Mouse (Mus musculus) lung, embryonic 16.5 days (tissue): ENCODE data around the gene Dop1b. TPM values are rescaled to one million over a fixed set of nuclear protein-coding genes. Genes with fewer than 3 reads are reported as not detected.
"Not testable (repeated sequence)": the region's sequence is repeated elsewhere in the genome, so short reads cannot be mapped to it uniquely, and the experiment has no call there.

Experiments used
- ATAC-seq: fragments of 200-750 bp; cut with Nextera tagmentation; 2 replicates; pipeline ENCODE4 v1.8.0; 2017; ENCODE audit warnings: low read depth, mild to moderate bottlenecking, moderate library complexity
- H3K27ac ChIP-seq: fragments of 300-500 bp; sonication (generic); 2 replicates; pipeline ENCODE4 v1.5.1; 2014; ENCODE audit warnings: mild to moderate bottlenecking, control low read depth, low read length
- H3K27me3 ChIP-seq: fragments of 300-500 bp; sonication (generic); 2 replicates; pipeline ENCODE4 v1.6.1; 2014; ENCODE audit warnings: low read depth, low read length, mixed read lengths; ENCODE audit not compliant: control insufficient read depth, insufficient read depth
- H3K36me3 ChIP-seq: fragments of 300-500 bp; sonication (generic); 2 replicates; pipeline ENCODE4 v1.6.1; 2014; ENCODE audit warnings: low read length; ENCODE audit not compliant: control insufficient read depth, insufficient read depth
- H3K4me1 ChIP-seq: fragments of 300-500 bp; sonication (generic); replicated peaks from 2 replicates; pipeline ENCODE4 v1.6.1; 2014; ENCODE audit warnings: low read length, mixed read lengths; ENCODE audit not compliant: control insufficient read depth, insufficient read depth
- H3K4me2 ChIP-seq: fragments of 300-500 bp; sonication (generic); 2 replicates; pipeline ENCODE4 v1.6.1; 2014; ENCODE audit warnings: low read depth, low read length, control low read depth
- H3K4me3 ChIP-seq: fragments of 300-500 bp; sonication (generic); 2 replicates; pipeline ENCODE4 v1.5.1; 2014; ENCODE audit warnings: mild to moderate bottlenecking, low read length, control low read depth
- H3K9ac ChIP-seq: fragments of 300-500 bp; sonication (generic); 2 replicates; pipeline ENCODE4 v1.6.1; 2014; ENCODE audit warnings: low read length, control low read depth
- H3K9me3 ChIP-seq: fragments of 300-500 bp; sonication (generic); 2 replicates; pipeline ENCODE4 v1.6.1; 2016; ENCODE audit warnings: low read length; ENCODE audit not compliant: control insufficient read depth
- WGBS: fragments of 180-500 bp; shearing (Covaris S2); extraction: QIAGEN DNeasy Blood & Tissue Kit; methylation state at CpG from one replicate; pipeline ENCODE4 v1.1.7; 2014; 5-methylcytosine and 5-hydroxymethylcytosine counted together
- polyA plus RNA-seq: library from polyadenylated mRNA; unstranded; fragments of >200 nt; fragmentation: Nextera tagmentation; extraction: Ambion mirVana; gene quantifications from 2 replicates; pipeline ENCODE4 v1.2.1, GENCODE M21; 2015

The Dop1b gene
- polyA plus RNA-seq, 1 experiment from 2014 or later = 19.3 TPM

- no peak overlapping the region for H3K9ac ChIP-seq
- WGBS = 80% methylated on average over 4 of the region's 4 CpGs
- no peak overlapping the region for H3K4me3 ChIP-seq
- no peak overlapping the region for H3K27ac ChIP-seq
- no peak overlapping the region for H3K4me2 ChIP-seq
- no peaks in the 10 kb centered on the region for H3K4me1 ChIP-seq
- peaks cover 12% of the 10 kb centered on the region; the same call in 1 of the 2 replicates for H3K9me3 ChIP-seq
- no peak for ATAC-seq
- H3K36me3 ChIP-seq = peaks cover 2% of the 10 kb centered on the region; the same call in 1 of the 2 replicates
- H3K27me3 ChIP-seq = no peaks in the 10 kb centered on the region
Observed at GRCm38 (mm10) chr16:93824799-93825198, 113.1 kb downstream of the Dop1b start.

GRCm38 (mm10) chr16:93825463-93825862 lies 113.8 kb downstream of the Dop1b start:
- H3K9ac ChIP-seq = no peak overlapping the region
- H3K27me3 ChIP-seq = no peaks in the 10 kb centered on the region
- WGBS = 82% methylated on average over 4 of the region's 4 CpGs
- peaks cover 12% of the 10 kb centered on the region; the same call in 1 of the 2 replicates for H3K9me3 ChIP-seq
- H3K36me3 ChIP-seq = peaks cover 2% of the 10 kb centered on the region; the same call in 1 of the 2 replicates
- H3K4me2 ChIP-seq = no peak overlapping the region
- no peaks in the 10 kb centered on the region for H3K4me1 ChIP-seq
- no peak overlapping the region for H3K4me3 ChIP-seq
- no peak for ATAC-seq
- no peak overlapping the region for H3K27ac ChIP-seq

GRCm38 (mm10) chr16:93826054-93826453 lies 114.3 kb downstream of the Dop1b start:
- Histone ChIP-seq H3K36me3 (peaks cover 2% of the 10 kb centered on the region; the same call in 1 of the 2 replicates), H3K27ac (no peak overlapping the region), H3K4me1 (no peaks in the 10 kb centered on the region), H3K9ac (no peak overlapping the region), H3K4me3 (no peak overlapping the region), H3K4me2 (no peak overlapping the region), H3K9me3 (peaks cover 12% of the 10 kb centered on the region; the same call in 1 of the 2 replicates), H3K27me3 (no peaks in the 10 kb centered on the region)
- no peak for ATAC-seq
- WGBS = 65% methylated on average over 11 of the region's 11 CpGs

- not testable (repeated sequence) for H3K36me3 ChIP-seq, H3K27me3 ChIP-seq, H3K4me1 ChIP-seq, ATAC-seq, H3K27ac ChIP-seq, H3K4me2 ChIP-seq, H3K4me3 ChIP-seq, H3K9ac ChIP-seq
- WGBS = 47% methylated on average over 5 of the region's 5 CpGs
- peaks cover 12% of the 10 kb centered on the region; the same call in 1 of the 2 replicates for H3K9me3 ChIP-seq
Observed at GRCm38 (mm10) chr16:93826478-93826877, 114.8 kb downstream of the Dop1b start.

- no peak for ATAC-seq
- Histone ChIP-seq H3K4me2 (no peak overlapping the region), H3K4me1 (no peaks in the 10 kb centered on the region), H3K27ac (no peak overlapping the region), H3K9me3 (peaks cover 12% of the 10 kb centered on the region; the same call in 1 of the 2 replicates), H3K9ac (no peak overlapping the region), H3K36me3 (peaks cover under 1% of the 10 kb centered on the region; the same call in 1 of the 2 replicates), H3K27me3 (no peaks in the 10 kb centered on the region), H3K4me3 (no peak overlapping the region)
- 86% methylated on average over 6 of the region's 6 CpGs for WGBS
Observed at GRCm38 (mm10) chr16:93826909-93827308, 115.2 kb downstream of the Dop1b start.

GRCm38 (mm10) chr16:93829526-93829925 lies 117.8 kb downstream of the Dop1b start:
- Histone ChIP-seq H3K4me3 (no peak overlapping the region), H3K27ac (no peak overlapping the region), H3K9me3 (peaks cover under 1% of the 10 kb centered on the region; the same call in 1 of the 2 replicates), H3K9ac (no peak overlapping the region), H3K36me3 (no peaks in the 10 kb centered on the region), H3K27me3 (no peaks in the 10 kb centered on the region), H3K4me1 (peaks cover 13% of the 10 kb centered on the region), H3K4me2 (no peak overlapping the region)
- ATAC-seq = no peak
- 91% methylated on average over 15 of the region's 15 CpGs for WGBS

- no peak overlapping the region for H3K4me3 ChIP-seq
- H3K4me1 ChIP-seq = peaks cover 13% of the 10 kb centered on the region
- no peaks in the 10 kb centered on the region for H3K9me3 ChIP-seq
- no peak overlapping the region for H3K4me2 ChIP-seq
- no peak overlapping the region for H3K27ac ChIP-seq
- H3K36me3 ChIP-seq = no peaks in the 10 kb centered on the region
- no peak for ATAC-seq
- H3K9ac ChIP-seq = no peak overlapping the region
- H3K27me3 ChIP-seq = no peaks in the 10 kb centered on the region
- WGBS = 74% methylated on average over 9 of the region's 9 CpGs
Observed at GRCm38 (mm10) chr16:93830071-93830470, 118.4 kb downstream of the Dop1b start.

GRCm38 (mm10) chr16:93830916-93831315 lies 119.2 kb downstream of the Dop1b start:
- 78% methylated on average over 5 of the region's 5 CpGs for WGBS
- Histone ChIP-seq H3K27me3 (no peaks in the 10 kb centered on the region), H3K36me3 (no peaks in the 10 kb centered on the region), H3K4me2 (no peak overlapping the region), H3K27ac (no peak overlapping the region), H3K9me3 (no peaks in the 10 kb centered on the region), H3K4me3 (no peak overlapping the region), H3K9ac (no peak overlapping the region), H3K4me1 (peaks cover 13% of the 10 kb centered on the region)
- ATAC-seq = no peak

GRCm38 (mm10) chr16:93831627-93832395 lies 120.1 kb downstream of the Dop1b start, which contains the start of gene Morc3:
Gene Morc3 (plus strand): TSS chr16:93832121.
- peak; percentile 99 for ATAC-seq
- WGBS = 14% methylated on average over 44 of the region's 55 CpGs

More at GRCm38 (mm10) chr16:93831627-93832395, 120.1 kb downstream of the Dop1b start, which contains the start of gene Morc3:
- Histone ChIP-seq H3K4me1 (peaks cover 13% of the 10 kb centered on the region), H3K36me3 (no peaks in the 10 kb centered on the region), H3K9me3 (no peaks in the 10 kb centered on the region), H3K27me3 (no peaks in the 10 kb centered on the region), H3K4me3 (peak within 1 kb of the TSS; percentile 96), H3K27ac (peak within 1 kb of the TSS; percentile 95), H3K9ac (peak within 1 kb of the TSS; percentile 98), H3K4me2 (peak within 1 kb of the TSS; percentile 68)
